Mouse (Mus musculus) lung, adult 2 months (tissue): ENCODE data around the gene Gabarap. TPM values are rescaled to one million over a fixed set of nuclear protein-coding genes. Genes with fewer than 3 reads are reported as not detected.

ENCODE experiments used
- DNase-seq: peaks from one replicate; pipeline ENCODE4 v3.0.0; 2022
- H3K4me1 ChIP-seq: fragments of 200-500 bp; 2 replicates; pipeline ENCODE4 v1.6.1; 2011; ENCODE audit warnings: low read length; ENCODE audit not compliant: control insufficient read depth, insufficient read depth
- H3K4me3 ChIP-seq: fragments of 200-500 bp; replicated peaks from 2 replicates; pipeline ENCODE3; 2011; ENCODE audit warnings: low read depth, mild to moderate bottlenecking, control low read depth, low read length; ENCODE audit errors: extremely low read depth
- CTCF ChIP-seq: fragments of 200-500 bp; IDR thresholded peaks from 2 replicates; pipeline ENCODE4 v1.5.1; 2011; ENCODE audit warnings: mild to moderate bottlenecking, low read length, control low read depth; ENCODE audit not compliant: insufficient read depth
- POLR2A ChIP-seq: fragments of 200-500 bp; IDR thresholded peaks from 2 replicates; pipeline ENCODE4 v1.6.1; 2011; ENCODE audit warnings: low read depth, mild to moderate bottlenecking, control low read depth, low read length, borderline replicate concordance; ENCODE audit errors: extremely low read depth
- WGBS: fragments of 180-500 bp; shearing (Covaris S2); methylation state at CpG from one replicate; pipeline ENCODE4 v1.1.7; 2018; 5-methylcytosine and 5-hydroxymethylcytosine counted together
- polyA plus RNA-seq: library from polyadenylated mRNA; depleted of rRNA; stranded (reverse); fragments of >200 nt; gene quantifications from 2 replicates; pipeline ENCODE4 v1.2.3, GENCODE M21; 2012

The Gabarap gene
- polyA plus RNA-seq, 1 experiment = 615 TPM

GRCm38 (mm10) chr11:69982225-69982624 lies 8.7 kb upstream of the Gabarap start, which contains the start of gene Elp5:
TSS of gene Elp5 (minus strand) at chr11:69982517.
- Histone ChIP-seq H3K4me1 (peaks cover 8% of the 10 kb centered on the region; the same call in 1 of the 2 replicates), H3K4me3 (peak within 1 kb of the TSS; percentile 94)
- DNase-seq = no peak
- WGBS = 37% methylated on average over 8 of the region's 8 CpGs
- no peak for TF ChIP-seq POLR2A
- no peak for TF ChIP-seq CTCF

DNA sequence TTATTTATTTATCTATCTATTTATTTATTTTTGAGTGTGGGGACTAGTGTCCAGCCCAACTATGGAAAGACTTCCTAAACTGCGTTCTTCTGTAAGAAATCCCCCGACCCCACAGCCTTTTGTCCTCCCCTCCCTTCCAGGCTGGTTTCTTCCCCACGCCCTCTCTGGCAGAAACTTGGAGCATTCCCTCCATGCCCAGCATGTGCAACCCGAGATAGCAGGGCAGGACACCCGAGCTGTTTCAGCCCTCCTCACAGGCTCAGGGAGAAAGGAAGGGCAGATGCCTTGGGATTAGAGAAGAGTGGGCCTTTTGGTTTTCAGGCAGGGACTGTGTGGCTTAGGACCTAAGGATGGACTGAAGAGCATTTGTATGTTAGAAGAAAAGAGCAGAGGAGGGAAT lies 8.1 kb upstream of the Gabarap start:
- Histone ChIP-seq H3K4me3 (no peak overlapping the region), H3K4me1 (peaks cover 8% of the 10 kb centered on the region; the same call in 1 of the 2 replicates)
- no peak for DNase-seq
- TF ChIP-seq CTCF = no peak
- no peak for TF ChIP-seq POLR2A
- WGBS = 21% methylated on average over 5 of the region's 5 CpGs

DNA sequence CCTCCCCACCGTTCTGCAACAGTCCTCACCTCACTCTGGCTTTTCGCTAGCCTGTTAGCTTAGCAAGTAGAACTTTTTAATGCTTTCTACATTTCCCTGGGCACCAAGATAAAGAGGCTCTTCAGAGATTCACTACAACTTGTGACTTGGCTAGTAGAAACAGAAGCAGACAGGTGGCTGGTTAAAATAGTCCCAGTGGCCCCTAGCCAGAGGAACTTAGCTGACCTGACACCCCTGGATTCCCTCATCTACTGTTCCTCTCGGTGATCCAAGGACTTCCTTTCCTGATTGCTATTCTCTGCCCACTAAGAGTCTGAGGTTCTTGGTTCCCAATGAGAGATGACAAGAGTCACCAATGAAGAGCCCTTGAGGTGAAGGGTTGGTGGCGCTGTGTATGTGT lies 7.6 kb upstream of the Gabarap start:
- TF ChIP-seq POLR2A (no peak), CTCF (no peak)
- no peak for DNase-seq
- peaks cover 8% of the 10 kb centered on the region; the same call in 1 of the 2 replicates for H3K4me1 ChIP-seq
- H3K4me3 ChIP-seq = no peak overlapping the region
- WGBS = 67% methylated on average over 4 of the region's 4 CpGs

DNA sequence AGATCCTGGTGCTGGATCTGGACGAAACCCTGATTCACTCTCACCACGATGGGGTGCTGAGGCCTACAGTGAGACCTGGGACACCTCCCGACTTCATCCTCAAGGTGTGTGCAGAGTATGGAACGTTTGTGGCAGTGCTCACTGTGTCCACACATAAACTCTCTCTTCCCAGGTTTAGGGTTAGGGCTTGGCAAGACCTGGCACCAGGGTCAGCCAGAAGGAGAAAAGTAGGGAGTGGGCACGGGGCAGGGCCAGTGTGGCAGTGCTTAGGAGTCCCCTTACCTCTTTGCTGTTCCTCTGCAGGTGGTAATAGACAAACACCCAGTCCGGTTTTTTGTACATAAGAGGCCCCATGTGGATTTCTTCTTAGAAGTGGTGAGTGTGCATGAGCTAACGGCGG lies 6.5 kb upstream of the Gabarap start:
- no peak for DNase-seq
- peaks cover 8% of the 10 kb centered on the region; the same call in 1 of the 2 replicates for H3K4me1 ChIP-seq
- 83% methylated on average over 8 of the region's 8 CpGs for WGBS

DNA sequence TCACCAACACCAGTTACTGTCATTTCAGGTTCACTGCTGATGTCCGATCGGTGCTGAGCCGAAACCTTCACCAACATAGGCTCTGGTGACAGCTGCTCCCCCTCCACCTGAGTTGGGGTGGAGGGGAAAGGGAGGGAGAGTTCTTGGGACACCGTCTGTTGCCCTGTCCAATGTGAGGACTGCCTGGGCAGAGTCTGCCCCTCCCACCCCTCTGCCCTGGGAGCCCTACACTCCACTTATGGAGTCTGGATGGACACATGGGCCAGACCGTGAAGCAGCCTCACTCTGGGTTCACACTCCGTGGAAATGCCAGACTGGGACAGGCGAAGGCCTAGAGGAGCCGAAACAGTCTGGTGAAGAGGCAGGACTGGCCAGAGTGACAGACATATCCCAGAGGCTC lies 994 bp upstream of the Gabarap start:
- Histone ChIP-seq H3K4me3 (no peak overlapping the region), H3K4me1 (peaks cover 4% of the 10 kb centered on the region)
- TF ChIP-seq POLR2A = no peak
- DNase-seq = no peak
- WGBS = 82% methylated on average over 8 of the region's 8 CpGs

More for the DNA sequence above, 6.5 kb upstream of the Gabarap start:
- no peak for TF ChIP-seq POLR2A
- no peak for TF ChIP-seq CTCF
- no peak overlapping the region for H3K4me3 ChIP-seq

DNA sequence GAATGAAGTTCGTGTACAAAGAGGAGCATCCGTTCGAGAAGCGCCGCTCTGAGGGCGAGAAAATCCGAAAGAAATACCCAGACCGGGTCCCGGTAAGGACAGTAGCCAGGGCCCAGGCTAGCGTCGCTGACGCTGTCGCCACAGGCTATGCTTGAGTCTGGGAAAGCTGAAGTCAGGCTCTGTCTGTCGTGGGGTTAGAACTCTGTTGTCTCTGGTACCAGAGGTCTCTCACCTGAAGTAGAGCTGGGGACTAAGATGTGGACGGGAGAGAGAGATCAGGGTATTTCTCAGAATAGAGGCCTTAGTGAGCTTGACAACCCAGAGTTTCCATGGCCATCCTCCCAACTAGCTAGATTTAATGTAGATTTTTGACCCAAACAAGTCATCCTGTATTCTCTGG lies 768 bp downstream of the Gabarap start:
- TF ChIP-seq CTCF (no peak), POLR2A (no peak)
- no peak for DNase-seq
- H3K4me1 ChIP-seq = peaks cover 4% of the 10 kb centered on the region
- WGBS = under 1% methylated on average over 15 of the region's 15 CpGs
- H3K4me3 ChIP-seq = peak overlapping the region; percentile 69

GRCm38 (mm10) chr11:69992396-69992795 lies 1.5 kb downstream of the Gabarap start:
- DNase-seq = no peak
- 48% methylated on average over 10 of the region's 10 CpGs for WGBS
- Histone ChIP-seq H3K4me1 (peaks cover 4% of the 10 kb centered on the region), H3K4me3 (peak overlapping the region; percentile 51)
- TF ChIP-seq POLR2A (no peak), CTCF (no peak)

- 62% methylated on average over 3 of the region's 3 CpGs for WGBS
- Histone ChIP-seq H3K4me3 (no peak overlapping the region), H3K4me1 (peaks cover 4% of the 10 kb centered on the region)
- TF ChIP-seq POLR2A (no peak), CTCF (no peak)
- DNase-seq = no peak
Observed at GRCm38 (mm10) chr11:69992932-69993331, 2.0 kb downstream of the Gabarap start.

DNA sequence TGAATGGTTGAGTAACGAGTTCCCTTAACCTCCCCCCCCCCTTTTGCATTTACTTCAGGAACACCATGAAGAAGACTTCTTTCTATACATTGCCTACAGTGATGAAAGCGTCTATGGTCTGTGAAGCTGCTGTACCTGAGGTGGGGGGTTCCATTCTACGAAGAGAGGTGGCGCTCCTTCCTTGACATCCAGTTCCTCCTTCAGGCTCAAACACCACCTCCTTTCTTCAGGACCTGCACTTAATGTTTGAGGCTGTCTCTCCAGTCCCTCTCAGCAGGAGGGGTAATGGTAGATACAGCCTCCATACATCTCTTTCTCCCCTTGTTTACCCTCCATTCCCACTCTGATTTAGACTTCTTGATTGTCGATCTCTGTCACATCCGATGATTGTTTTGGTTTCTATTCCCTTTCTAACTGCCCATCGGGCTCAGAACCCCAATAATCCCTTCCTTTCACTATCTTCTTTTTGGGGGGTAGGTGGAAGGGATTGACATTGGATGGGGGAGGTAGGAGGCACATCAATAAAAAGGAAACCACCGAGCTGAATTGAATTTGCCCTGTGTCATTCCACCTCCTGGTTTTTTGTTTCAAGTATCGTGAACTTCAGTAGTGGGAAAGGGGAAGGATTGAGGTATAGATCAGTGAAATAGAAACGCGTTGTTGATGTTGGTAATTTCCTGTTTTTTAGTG lies 3.6 kb downstream of the Gabarap start:
- WGBS = 81% methylated on average over 11 of the region's 11 CpGs
- peaks cover 4% of the 10 kb centered on the region for H3K4me1 ChIP-seq
- no peak for TF ChIP-seq POLR2A
- no peak for TF ChIP-seq CTCF
- DNase-seq = no peak
- H3K4me3 ChIP-seq = no peak overlapping the region

DNA sequence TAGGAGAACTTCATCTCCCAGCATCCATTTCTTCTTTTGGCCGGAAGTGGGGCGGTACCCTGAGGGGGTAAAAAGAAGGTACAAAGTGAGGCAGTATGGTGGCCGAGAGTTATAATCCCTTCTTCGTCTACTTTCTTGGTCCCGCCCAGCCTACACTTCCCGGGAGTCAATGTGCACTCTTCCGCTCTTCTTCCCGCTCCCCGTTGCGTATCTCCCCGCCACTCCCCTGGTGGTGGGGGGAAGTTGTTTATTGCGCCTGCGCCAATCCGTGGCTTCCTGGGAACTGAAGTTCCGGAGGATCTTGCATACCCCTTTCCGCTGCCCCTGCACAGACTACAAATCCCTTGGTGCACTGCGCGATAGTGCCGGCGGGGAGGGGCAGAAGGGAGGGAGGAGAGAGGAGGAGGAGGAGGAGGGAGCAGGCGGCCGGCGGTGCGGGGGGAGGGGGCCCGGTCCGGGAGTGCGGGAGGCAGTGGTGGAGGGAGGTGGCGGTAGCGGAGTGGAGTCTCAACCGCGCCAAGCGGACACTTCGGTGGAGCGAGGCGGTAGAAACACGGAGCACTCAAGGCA lies 4.5 kb downstream of the Gabarap start, which contains the start of gene Phf23:
Gene Phf23 (plus strand): TSS at position 387 of the 570 bp plus-strand sequence.
- Histone ChIP-seq H3K4me1 (peaks cover 4% of the 10 kb centered on the region), H3K4me3 (peak within 1 kb of the TSS; percentile 85)
- DNase-seq = peak; percentile 96
- under 1% methylated on average over 36 of the region's 36 CpGs for WGBS
- TF ChIP-seq POLR2A = peak; percentile 65; the same call in 1 of the 2 replicates
- peak; percentile 25; the same call in 1 of the 2 replicates for TF ChIP-seq CTCF
